Mouse (Mus musculus): Measurements from ENCODE around the gene Fn1. TPM values are rescaled to one million over a fixed set of nuclear protein-coding genes. Genes with fewer than 3 reads are reported as not detected.

The Fn1 gene
- total and polyA plus RNA-seq, 2 experiments from 2014 or later = 25.9 to 71.1 TPM

DNA sequence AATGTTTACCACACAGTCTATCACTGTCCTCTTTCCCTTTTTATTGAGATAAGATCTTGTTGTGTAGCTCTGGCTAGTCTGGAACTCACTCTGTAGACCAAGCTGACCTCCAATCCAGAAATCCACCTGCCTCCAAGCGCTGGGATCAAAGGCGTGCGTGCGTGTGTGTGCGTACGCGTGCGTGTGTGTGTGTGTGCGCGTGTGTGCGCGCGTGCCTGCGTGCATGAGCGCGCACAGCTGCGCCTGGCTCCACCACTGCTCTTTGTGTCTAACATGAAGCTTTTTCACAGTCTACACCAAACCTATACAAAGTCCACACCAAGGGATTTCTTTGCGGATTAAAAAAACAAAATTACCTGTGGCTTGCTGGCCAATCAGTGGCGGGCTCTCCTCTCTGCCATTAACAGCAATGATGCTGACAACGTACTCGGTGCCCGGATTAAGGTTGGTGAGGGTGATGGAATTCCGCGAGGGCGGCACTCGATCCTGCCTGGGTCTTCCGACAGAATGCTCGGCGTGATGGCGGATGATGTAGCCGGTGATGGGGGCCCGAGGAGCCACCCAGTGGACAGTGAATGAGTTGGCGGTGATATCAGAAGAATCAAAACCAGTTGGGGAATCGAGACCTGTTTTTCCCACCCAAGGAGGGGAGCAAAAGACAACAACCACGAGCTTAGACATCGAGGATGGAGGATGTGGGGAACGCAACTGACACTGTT is 43.8 kb downstream of the Fn1 start:
- no peaks in the 10 kb centered on the region for H3K27me3 ChIP-seq (ENCODE audit: insufficient read depth, low read length)
- 97% methylated on average over 37 of the region's 37 CpGs for WGBS
- DNase-seq (ENCODE audit: low spot score) = no peak

DNA sequence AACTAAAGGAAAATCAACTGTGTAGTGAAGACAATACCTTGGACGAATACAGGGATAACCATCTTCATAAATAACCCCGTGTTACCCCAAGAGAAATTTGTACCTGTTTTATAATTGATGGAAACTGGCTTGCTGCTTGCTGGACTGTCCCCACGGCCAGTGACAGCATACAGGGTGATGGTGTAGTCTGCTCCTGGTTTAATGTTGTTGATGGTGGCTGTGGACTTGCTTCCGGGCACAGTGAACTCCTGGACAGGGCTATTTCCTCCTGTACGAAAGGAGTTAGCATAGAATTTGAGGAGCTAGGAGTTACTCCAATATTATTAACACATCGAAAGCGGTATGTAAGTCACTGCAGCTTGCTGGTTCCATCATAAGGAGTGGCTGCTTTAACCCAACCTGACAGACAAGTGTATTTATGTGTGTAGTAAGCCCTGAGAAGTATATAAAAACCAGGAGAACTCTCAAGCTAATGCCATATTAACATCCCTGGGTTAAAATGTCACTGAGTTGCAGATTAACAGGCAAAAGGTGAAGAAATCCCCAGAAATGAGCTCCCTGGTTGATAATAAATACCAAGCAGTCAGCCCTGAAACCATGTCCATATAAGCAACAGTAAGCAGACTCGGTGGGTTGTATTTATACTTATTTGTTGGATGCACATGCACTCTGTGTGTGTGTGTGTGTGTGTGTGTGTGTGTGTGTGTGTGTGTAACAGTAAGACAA is 46.2 kb downstream of the Fn1 start:
- DNase-seq (ENCODE audit: low spot score) = no peak
- H3K4me1 ChIP-seq (ENCODE audit: insufficient read depth, low read length) = no peaks in the 10 kb centered on the region
- no peak for ATAC-seq (ENCODE audit: low FRiP score)
- TF ChIP-seq CTCF (IDR thresholded peaks at IDR 0.05) = no peak
- no peaks in the 10 kb centered on the region for H3K27me3 ChIP-seq (ENCODE audit: insufficient read depth, low read length)
- no peak overlapping the region for H3K9ac ChIP-seq (replicated peaks; ENCODE audit: low read length, poor library complexity, severe bottlenecking)
- 95% methylated on average over 8 of the region's 8 CpGs for WGBS
- H3K4me2 ChIP-seq (ENCODE audit: low read depth, low read length, poor library complexity, severe bottlenecking) = no peak overlapping the region
- no peaks in the 10 kb centered on the region for H3K36me3 ChIP-seq (ENCODE audit: insufficient read depth, low read length)
- H3K27ac ChIP-seq (ENCODE audit: low read depth, low read length) = no peak overlapping the region
- H3K9me3 ChIP-seq (ENCODE audit: low read length) = no peaks in the 10 kb centered on the region
- no peak overlapping the region for H3K4me3 ChIP-seq (ENCODE audit: low read depth, low read length)

More for the DNA sequence above, 43.8 kb downstream of the Fn1 start:
- H3K27ac ChIP-seq (ENCODE audit: low read depth, low read length) = no peak overlapping the region
- no peak overlapping the region for H3K9ac ChIP-seq (replicated peaks; ENCODE audit: low read length, poor library complexity, severe bottlenecking)
- TF ChIP-seq CTCF (IDR thresholded peaks at IDR 0.05) = no peak
- H3K36me3 ChIP-seq (ENCODE audit: insufficient read depth, low read length) = no peaks in the 10 kb centered on the region
- no peak overlapping the region for H3K4me3 ChIP-seq (ENCODE audit: low read depth, low read length)
- no peaks in the 10 kb centered on the region for H3K9me3 ChIP-seq (ENCODE audit: low read length)
- no peak for ATAC-seq (ENCODE audit: low FRiP score)
- no peaks in the 10 kb centered on the region for H3K4me1 ChIP-seq (ENCODE audit: insufficient read depth, low read length)
- H3K4me2 ChIP-seq (ENCODE audit: low read depth, low read length, poor library complexity, severe bottlenecking) = no peak overlapping the region

DNA sequence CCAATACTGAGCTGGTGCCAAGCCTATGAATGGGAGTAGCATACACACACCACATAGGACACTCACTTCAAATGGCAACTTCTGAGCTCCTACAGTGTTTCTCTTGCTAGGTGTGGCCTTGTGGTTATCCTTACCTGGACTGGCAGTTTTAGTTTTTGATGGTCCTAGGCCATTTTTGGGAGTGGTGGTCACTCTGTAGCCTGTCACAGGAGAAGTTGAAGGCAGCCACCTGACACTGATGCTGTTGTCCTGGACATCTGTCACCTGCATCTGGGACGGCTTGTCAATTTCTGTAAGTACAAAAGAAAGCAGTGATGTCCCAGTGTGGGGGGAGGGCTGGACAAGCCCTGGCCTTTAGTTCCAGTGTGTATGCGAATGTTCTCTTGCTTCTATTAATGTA is 47.2 kb downstream of the Fn1 start:
- Histone ChIP-seq H3K4me3 (ENCODE audit: low read depth, low read length) (no peak overlapping the region), H3K9me3 (ENCODE audit: low read length) (no peaks in the 10 kb centered on the region), H3K36me3 (ENCODE audit: insufficient read depth, low read length) (no peaks in the 10 kb centered on the region), H3K4me1 (ENCODE audit: insufficient read depth, low read length) (no peaks in the 10 kb centered on the region), H3K9ac (replicated peaks; ENCODE audit: low read length, poor library complexity, severe bottlenecking) (no peak overlapping the region), H3K4me2 (ENCODE audit: low read depth, low read length, poor library complexity, severe bottlenecking) (no peak overlapping the region), H3K27me3 (ENCODE audit: insufficient read depth, low read length) (no peaks in the 10 kb centered on the region), H3K27ac (ENCODE audit: low read depth, low read length) (no peak overlapping the region)
- no peak for TF ChIP-seq CTCF (IDR thresholded peaks at IDR 0.05)
- ATAC-seq (ENCODE audit: low FRiP score) = no peak
- WGBS = 88% methylated on average over 2 of the region's 2 CpGs
- no peak for DNase-seq (ENCODE audit: low spot score)

DNA sequence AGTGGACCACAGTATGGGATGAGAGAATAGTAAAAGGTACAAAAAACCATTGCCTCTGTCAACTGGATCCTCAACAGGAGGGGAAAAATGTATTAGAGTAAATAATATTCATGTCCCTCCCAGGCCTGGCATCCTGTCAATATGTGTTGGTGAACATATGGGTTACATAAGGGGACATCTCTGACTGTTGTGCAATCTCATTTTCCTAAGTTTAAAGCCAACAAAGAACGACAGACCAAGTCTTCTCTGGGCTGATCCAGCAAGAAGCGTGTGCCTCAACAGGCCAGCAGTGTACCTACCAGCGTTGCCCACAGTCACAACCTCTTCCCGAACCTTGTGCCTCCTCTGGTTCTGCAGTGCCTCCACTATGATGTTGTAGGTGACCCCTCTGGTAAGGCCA is 57.6 kb downstream of the Fn1 start:
- Histone ChIP-seq H3K9me3 (ENCODE audit: low read length) (no peaks in the 10 kb centered on the region), H3K27ac (ENCODE audit: low read depth, low read length) (no peak overlapping the region), H3K4me1 (ENCODE audit: insufficient read depth, low read length) (no peaks in the 10 kb centered on the region), H3K9ac (replicated peaks; ENCODE audit: low read length, poor library complexity, severe bottlenecking) (no peak overlapping the region), H3K4me3 (ENCODE audit: low read depth, low read length) (no peak overlapping the region), H3K4me2 (ENCODE audit: low read depth, low read length, poor library complexity, severe bottlenecking) (no peak overlapping the region), H3K36me3 (ENCODE audit: insufficient read depth, low read length) (peaks cover 4% of the 10 kb centered on the region; the same call in 1 of the 2 replicates), H3K27me3 (ENCODE audit: insufficient read depth, low read length) (no peaks in the 10 kb centered on the region)
- no peak for TF ChIP-seq CTCF (IDR thresholded peaks at IDR 0.05)
- ATAC-seq (ENCODE audit: low FRiP score) (no peak), DNase-seq (ENCODE audit: low spot score) (no peak)
- 94% methylated on average over 4 of the region's 4 CpGs for WGBS

DNA sequence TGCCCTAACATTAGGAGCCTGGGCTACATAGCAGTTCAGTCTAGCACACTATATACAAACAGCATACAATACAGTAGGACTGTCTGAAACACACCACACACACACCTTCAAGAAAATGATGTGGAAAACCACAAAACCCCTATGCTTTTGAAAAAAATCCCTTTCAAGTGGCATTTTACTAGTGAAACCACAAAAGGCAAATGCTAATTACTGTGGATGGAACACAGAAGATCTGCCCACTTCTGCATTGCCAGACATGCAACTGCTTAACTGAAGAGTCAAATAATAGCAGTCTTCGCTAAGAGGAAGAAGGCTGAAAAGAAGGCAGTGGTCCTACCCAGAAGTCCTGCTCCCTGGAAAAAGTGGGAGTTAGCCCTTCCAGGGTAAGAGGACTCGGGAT is 58.7 kb downstream of the Fn1 start:
- no peaks in the 10 kb centered on the region; the same call in 1 of the 2 replicates for H3K9me3 ChIP-seq (ENCODE audit: low read length)
- WGBS = 91% methylated on average over 2 of the region's 2 CpGs
- H3K4me2 ChIP-seq (ENCODE audit: low read depth, low read length, poor library complexity, severe bottlenecking) = no peak overlapping the region
- no peaks in the 10 kb centered on the region for H3K27me3 ChIP-seq (ENCODE audit: insufficient read depth, low read length)
- no peak overlapping the region for H3K9ac ChIP-seq (replicated peaks; ENCODE audit: low read length, poor library complexity, severe bottlenecking)
- no peak for ATAC-seq (ENCODE audit: low FRiP score)
- no peak overlapping the region for H3K27ac ChIP-seq (ENCODE audit: low read depth, low read length)
- no peaks in the 10 kb centered on the region for H3K4me1 ChIP-seq (ENCODE audit: insufficient read depth, low read length)
- H3K4me3 ChIP-seq (ENCODE audit: low read depth, low read length) = no peak overlapping the region
- peaks cover 4% of the 10 kb centered on the region for H3K36me3 ChIP-seq (ENCODE audit: insufficient read depth, low read length)
- DNase-seq (ENCODE audit: low spot score) = no peak
- TF ChIP-seq CTCF (IDR thresholded peaks at IDR 0.05) = no peak

DNA sequence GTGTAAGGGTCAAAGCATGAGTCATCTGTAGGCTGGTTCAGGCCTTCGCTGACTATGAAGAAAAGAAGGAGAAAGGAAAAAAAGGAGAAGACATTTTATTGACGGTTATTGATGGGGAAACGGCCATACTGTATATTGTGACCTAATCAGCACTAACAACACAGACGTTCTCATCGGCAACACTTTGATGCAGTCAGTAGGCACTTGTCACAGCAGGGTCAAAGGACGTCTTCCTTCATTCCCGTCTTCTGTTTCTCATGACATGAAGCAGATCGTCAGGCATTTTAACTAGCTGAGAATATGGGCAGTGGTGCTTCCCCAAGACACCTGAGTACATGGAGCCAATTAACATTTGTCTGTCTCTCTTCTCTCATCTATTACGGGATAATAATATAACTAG is 59.8 kb downstream of the Fn1 start:
- Histone ChIP-seq H3K27me3 (ENCODE audit: insufficient read depth, low read length) (no peaks in the 10 kb centered on the region), H3K9ac (replicated peaks; ENCODE audit: low read length, poor library complexity, severe bottlenecking) (no peak overlapping the region), H3K9me3 (ENCODE audit: low read length) (no peaks in the 10 kb centered on the region; the same call in 1 of the 2 replicates), H3K4me1 (ENCODE audit: insufficient read depth, low read length) (no peaks in the 10 kb centered on the region), H3K36me3 (ENCODE audit: insufficient read depth, low read length) (peaks cover 4% of the 10 kb centered on the region), H3K4me3 (ENCODE audit: low read depth, low read length) (no peak overlapping the region), H3K27ac (ENCODE audit: low read depth, low read length) (no peak overlapping the region), H3K4me2 (ENCODE audit: low read depth, low read length, poor library complexity, severe bottlenecking) (no peak overlapping the region)
- DNase-seq (ENCODE audit: low spot score) (no peak), ATAC-seq (ENCODE audit: low FRiP score) (no peak)
- WGBS = 96% methylated on average over 9 of the region's 9 CpGs
- no peak for TF ChIP-seq CTCF (IDR thresholded peaks at IDR 0.05)
